Mouse (Mus musculus) adrenal gland, postnatal 25 days (tissue): ENCODE measurements around the gene Uevld. TPM values are rescaled to one million over a fixed set of nuclear protein-coding genes. Genes with fewer than 3 reads are reported as not detected.
A peak's percentile ranks its signal among the peaks of the same experiment; 100 is the strongest.
"Not testable (repeated sequence)": the region's sequence is repeated elsewhere in the genome, so short reads cannot be mapped to it uniquely, and the experiment has no call there.

Source experiments
- DNase-seq: peaks from one replicate; pipeline ENCODE4 v3.0.0; 2021; ENCODE audit warnings: mixed read lengths
- total RNA-seq: library from RNA; stranded (reverse); gene quantifications from 2 replicates; pipeline ENCODE4 v1.2.3, GENCODE M21; 2021

The Uevld gene
- total RNA-seq, 1 experiment from 2014 or later, result 19.1 TPM

DNA sequence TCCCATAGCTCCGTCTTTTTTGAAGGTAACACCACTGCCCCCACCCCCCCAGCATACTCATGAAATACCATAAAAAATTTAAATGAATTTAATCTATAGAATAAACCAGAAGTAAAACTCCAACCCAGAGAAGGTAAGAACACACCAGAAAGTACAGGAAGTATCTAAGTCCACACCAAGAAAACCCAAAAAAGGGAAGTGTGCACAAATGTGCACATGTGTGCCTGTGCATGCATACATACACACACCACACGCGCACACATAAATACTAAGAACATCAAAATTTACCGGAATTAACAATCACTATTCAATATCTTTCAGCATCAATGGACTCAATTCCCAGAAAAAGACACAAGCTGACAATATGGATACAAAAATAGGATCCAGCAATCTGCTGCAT lies 11.6 kb upstream of the Uevld start:
- no peak for DNase-seq

DNA sequence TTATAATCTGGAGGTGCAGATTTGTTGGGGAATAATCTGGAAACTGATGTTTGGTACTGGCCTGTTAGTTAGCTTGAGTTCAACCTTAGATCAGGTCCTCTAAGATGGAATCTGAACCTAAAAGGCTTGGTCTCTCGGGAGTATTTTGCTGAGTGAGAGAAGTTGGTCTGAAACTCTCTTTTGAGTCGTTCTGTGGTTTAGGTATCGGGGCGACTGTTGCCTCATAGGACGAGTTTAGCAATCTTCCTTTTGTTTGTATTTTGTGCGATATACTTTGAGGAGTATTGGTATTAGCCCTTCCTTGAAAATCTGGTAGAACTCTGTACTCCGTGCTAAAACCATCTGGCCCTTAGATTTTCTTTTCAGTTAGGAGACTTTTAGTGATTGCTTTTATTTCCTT lies 5.7 kb upstream of the Uevld start:
- no peak for DNase-seq

DNA sequence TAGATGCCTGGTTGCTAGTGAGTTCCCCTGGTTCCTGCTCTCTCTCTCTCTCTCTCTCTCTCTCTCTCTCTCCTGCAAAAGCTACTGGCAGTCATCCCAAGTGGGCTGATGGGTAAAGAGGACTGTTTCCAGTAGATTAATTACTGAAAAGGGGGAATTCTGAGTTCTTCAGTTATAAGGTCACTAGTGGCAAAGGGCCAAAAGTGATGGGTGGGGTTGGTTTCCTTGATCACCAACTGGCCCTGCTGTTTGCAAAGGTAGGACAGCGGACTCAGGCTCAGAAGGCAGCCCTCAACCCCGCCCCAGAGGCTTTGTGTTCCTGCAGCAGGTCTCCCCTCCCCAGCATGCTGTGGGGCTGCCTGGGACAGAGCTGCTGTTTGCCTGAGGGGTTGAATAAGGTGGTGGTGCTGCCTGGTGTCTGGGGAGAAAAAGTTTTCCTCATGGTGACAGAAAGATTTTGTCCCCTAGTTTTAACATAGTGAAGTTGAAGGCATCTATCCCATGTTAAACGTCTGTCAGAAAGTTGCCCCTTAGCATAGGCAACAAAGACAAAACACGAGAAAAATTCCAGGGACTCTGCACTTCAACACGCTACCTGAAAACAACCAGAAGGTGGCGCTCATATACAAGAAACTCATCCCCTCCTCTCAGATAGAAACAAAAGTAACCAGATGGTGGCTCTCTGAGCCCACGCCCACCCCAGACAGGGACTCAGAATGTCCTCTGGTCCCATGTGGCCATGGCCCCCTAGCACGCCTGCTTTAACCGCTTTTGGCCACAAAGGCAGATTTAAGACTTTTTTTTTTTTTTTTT lies 4.7 kb upstream of the Uevld start:
- DNase-seq, result peak; percentile 36

DNA sequence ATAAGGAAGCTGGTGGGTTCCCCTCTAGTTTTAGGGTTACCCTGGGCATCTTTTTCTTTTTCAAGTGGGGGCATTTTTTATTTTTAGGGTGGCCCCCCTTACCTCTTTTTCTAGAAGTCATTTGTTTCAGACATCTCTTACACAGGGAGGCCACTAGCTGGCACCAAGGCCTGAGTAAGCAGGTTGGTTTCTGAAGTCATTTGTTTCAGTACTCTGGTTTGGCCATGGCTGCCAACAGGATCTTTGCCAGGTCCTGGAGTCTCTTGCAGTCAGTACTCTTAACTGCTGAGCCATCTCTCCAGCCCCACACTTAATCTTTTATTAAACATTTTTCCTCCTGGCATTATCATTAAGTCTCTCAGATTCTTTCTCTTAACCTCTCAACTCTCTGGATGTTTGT lies 3.8 kb upstream of the Uevld start:
- peak; percentile 13 for DNase-seq

- no peak for DNase-seq
Measured at GRCm38 (mm10) chr7:46960991-46961390, 2.7 kb upstream of the Uevld start.

DNA sequence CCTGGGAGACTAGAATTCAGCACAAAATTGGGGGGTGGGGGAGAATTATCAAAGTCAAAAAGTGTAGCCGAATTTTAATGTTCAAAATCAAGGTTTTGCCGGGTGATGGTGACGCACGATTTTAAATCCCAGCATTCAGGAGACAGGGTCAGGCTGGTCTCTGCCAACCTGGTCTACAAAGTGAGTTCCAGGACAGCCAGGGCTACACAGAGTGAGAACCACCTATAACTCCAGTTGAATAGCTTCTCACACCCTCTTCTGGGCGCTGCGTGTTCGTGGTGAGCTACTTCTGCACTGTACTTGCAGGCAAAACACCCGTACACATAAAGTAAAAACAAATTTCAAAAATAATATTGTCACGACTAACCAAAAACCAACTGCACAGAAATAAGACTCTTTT lies 526 bp upstream of the Uevld start:
- DNase-seq, result no peak

DNA sequence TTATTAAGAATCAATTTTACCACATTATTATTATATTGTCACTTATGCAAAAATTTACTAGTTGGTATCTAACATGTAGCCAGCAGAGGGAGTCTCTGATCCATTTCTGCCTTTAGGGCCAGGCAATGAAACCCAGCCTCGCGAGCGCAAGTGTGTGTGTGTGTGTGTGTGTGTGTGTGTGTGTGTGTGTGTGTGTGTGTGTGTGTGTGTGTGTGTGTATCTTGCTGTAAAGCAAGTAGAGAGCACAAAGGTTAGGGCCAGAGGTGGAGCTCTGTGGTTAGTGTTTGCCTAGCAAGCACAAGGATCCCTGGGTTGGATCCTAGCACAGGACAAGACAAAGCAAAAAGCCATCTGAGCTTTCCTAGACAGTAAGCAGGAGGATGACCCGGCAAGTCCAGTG lies 22.5 kb downstream of the Uevld start:
- DNase-seq, result peak; percentile 7

DNA sequence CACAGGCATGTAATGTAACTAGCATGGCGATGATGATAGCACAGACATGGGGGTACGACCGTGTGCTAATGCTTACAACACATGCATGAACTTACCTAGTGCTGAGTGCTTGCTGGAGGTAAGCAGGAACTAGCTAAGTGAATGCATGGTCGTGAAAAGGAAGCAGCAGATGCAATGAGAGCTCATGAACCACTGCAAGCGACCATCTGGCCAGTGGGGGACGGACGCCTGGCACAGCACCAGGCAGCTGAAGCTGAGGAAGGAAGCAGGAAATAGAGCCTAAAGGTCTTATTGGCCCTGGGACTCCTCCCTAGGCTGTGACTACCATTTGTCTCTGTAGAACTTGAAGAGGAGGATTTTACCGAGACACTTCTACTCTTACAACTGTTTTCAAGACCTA lies 23.5 kb downstream of the Uevld start:
- no peak for DNase-seq

- DNase-seq, result no peak
Measured at GRCm38 (mm10) chr7:46931370-46931769, 27.0 kb downstream of the Uevld start.

DNA sequence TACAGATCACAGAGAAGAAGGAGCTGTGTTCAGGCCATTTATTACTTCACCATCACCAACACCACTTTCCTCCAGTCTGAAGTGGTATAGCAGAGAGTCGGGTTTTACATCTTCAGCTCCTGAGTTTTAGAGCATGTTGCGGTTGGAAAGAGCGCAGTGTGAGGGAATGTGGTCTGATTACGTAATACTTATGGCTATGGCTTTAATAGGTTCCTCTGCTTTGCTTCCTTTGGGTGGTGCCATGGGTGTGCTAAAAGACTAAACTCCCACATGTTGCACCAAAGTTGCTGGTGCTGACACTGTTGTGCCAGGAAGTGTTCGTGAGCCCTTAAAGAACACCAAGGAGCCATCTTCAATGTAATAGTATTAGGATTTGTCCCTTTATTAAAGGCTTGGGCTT lies 30.0 kb downstream of the Uevld start:
- no peak for DNase-seq

- DNase-seq, result no peak
Measured at GRCm38 (mm10) chr7:46922075-46922474, 36.3 kb downstream of the Uevld start.

DNA sequence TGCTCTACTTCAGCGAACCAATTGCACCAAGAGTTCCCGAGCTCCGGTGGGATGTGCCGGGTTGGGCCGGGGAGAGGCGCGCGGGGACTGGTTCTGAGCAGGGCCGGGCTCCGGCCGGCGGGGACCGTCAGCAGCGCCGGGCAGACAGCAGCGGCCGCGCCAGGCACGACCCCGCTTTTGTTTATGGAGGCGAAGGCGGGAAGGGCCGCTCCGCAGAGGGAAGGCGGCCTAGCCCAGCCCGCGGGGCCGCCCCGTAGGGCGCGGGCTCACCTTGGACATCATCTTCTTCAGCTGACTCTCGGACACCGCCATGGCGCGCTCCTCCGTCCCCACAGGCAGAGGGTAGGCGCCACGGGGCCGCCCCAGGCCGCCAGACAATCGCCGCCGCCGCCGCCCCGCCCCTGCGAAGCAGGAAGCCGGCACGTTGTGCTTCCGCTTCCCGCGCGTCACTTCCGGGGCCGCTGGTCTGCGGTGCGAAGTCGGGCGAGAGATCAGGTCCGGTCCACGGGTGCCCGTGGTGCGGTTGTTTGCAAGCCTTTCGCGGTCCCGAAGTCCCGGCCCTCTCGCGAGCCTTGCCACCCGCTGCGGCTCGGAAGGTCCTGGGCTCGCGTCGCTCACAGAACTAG lies 38.7 kb downstream of the Uevld start, which contains the start of gene Tsg101:
TSS of gene Tsg101 (minus strand) at position 419 of the 626 bp plus-strand sequence.
- peak; percentile 96 for DNase-seq

- DNase-seq, result no peak
Measured at GRCm38 (mm10) chr7:46918678-46919371, 39.5 kb downstream of the Uevld start.

DNA sequence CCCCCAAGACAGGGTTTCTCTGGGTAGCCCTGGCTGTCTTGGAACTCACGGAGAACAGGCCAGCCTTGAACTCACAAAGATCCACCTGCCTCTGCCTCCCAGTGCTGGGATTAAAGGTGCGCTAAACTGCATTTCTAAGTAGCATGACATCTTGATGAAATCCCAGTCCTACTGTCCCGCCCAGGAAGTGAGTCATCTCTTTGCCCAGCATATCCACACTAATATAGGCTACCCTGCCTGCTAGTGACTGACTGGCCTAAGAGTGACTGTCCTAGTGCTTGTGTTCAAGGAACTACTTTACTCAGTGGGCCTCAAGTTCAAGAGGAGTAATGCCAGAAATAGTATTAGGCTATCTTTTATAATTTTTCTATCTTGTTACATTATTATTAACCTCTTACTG lies 42.0 kb downstream of the Uevld start:
- DNase-seq, result no peak

- DNase-seq, result no peak
Measured at GRCm38 (mm10) chr7:46911250-46911649, 47.1 kb downstream of the Uevld start.

- no peak for DNase-seq
Measured at GRCm38 (mm10) chr7:46899343-46899742, 59.0 kb downstream of the Uevld start.

GRCm38 (mm10) chr7:46895511-46895910 lies 62.8 kb downstream of the Uevld start:
- no peak for DNase-seq

DNA sequence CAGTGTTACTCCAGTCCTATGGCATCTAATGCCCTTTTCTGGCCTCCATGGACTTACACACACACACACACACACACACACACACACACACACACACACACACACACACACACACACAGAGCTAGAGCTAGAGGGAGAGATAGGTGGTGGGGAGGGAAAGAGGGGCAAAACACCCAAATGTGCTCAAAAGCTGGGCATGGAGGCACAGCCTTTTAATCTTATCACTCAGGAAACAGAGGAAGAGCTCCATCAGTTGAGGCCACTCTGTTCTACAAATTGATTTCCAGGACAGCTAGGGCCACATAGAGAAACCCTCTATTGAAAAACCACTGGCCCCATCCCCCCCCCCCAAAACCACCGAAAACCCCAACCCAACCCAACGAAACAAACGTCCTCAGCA lies 75.0 kb downstream of the Uevld start:
- DNase-seq, result no peak

DNA sequence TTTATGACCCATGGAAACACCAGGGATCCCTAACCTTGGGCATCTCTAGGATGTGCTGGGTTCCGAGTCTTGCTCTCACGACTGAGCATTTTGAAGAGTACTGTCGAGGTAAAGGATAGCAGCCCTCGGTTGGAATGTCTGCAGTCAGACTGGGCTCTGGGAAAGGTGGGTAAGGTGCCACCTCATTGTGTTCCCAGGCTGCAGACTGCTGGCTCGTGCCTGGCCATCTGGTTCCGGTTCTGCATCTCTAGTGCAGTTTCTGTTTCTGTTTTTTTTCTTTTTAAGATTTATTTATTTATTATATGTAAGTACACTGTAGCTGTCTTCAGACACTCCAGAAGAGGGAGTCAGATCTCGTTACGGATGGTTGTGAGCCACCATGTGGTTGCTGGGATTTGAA lies 76.4 kb downstream of the Uevld start:
- DNase-seq, result not testable (repeated sequence)

DNA sequence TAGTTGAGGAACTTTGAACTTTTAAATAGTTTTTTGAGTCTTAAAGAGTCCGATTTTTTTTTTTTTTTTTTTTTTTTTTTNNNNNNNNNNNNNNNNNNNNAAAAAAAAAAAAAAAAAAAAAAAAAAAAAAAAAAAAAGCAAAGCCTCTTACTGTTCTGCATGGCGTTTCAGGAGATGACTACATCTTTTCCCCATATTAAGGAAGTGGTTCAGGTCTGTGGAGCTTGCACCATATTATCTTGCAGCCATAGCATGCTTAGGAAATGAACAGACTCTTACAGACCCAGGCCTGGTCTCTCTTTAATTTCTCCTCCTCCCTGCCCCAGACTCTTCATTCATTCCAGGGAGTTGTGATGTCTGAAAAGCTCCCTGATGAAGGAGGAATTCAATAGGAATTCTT lies 77.3 kb downstream of the Uevld start:
- DNase-seq, result no peak

DNA sequence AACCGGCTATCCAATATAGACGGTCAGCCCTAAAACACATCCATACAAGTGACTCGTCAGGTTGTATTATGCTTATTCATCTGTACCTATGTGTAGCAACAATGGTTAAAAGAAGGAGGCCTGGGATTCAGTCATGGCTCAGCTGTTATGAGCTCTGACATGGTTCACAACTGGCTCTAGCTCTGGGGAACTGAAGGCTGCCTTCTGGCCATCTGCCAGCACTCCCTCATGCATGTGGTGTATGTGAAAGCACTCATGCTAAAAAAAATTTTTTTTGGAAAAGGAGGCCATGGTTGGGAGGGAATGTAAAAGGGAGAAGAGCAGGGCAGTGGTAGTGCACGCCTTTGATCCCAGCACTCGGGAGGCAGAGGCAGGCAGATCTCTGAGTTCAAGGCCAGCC lies 78.5 kb downstream of the Uevld start:
- DNase-seq, result peak; percentile 12

GRCm38 (mm10) chr7:46877255-46877654 lies 81.1 kb downstream of the Uevld start:
- no peak for DNase-seq

- DNase-seq, result no peak
Measured at GRCm38 (mm10) chr7:46876841-46877240, 81.5 kb downstream of the Uevld start.
